Mouse (Mus musculus) liver, embryonic 14.5 days (tissue): ENCODE data around the gene Iqschfp.

Experiments used
- CTCF ChIP-seq: IDR thresholded peaks from 2 replicates; pipeline ENCODE4 v1.5.1; 2016; ENCODE audit warnings: antibody characterized with exemption, low read depth, control low read depth
- EP300 ChIP-seq: IDR thresholded peaks from 2 replicates; pipeline ENCODE4 v1.6.1; 2016; ENCODE audit warnings: antibody characterized with exemption, low read depth

- TF ChIP-seq CTCF (no peak), EP300 (no peak)
Observed at GRCm38 (mm10) chr3:68674721-68675120, 782.7 kb downstream of the Iqschfp start.
